ENCODE assay signal across 19 mouse cellular contexts in the genomic region with DNA sequence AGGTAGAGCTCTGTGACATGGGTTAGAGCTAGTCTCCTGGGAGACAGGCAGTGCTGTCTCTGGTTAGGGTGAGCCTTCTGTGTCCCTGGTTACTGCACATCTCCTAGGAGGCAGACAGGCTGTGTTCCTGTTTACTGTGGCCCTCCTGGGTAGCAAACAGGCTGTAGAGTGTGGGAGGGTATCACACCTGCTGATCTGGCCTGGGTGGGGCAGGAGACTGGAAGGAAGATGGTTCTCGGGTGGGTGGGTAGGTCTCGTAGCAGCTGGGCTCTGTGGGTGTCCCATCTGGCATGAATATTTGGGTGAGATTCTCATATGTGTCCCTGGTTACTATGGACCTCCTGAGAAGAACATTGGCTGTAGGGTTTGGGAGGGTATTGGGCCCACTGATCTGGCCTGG.
DNase-seq lines count a peak whose midpoint lies in the region; TF ChIP-seq lines count a peak whose summit lies in the region.
"Had no signal": no experiment of that assay in that cellular context is flagged by ENCODE, and none has a peak within 500 bp of the region (broad histone marks: within the 10 kb centered on the region; RNA-seq: fewer than 3 reads in every experiment).

No protein-coding gene starts in this region.

- no peak overlapping the region for H3K4me3 ChIP-seq in cerebellum, adult 2 months (replicated peaks; ENCODE audit: insufficient read depth, low read depth, low read length)
- H3K4me3 ChIP-seq: embryonic facial prominence, embryonic 13.5 days; forebrain, embryonic 12.5 days; heart, embryonic 15.5 days; hindbrain, embryonic 10.5 days; hindbrain, embryonic 15.5 days had no signal

- H3K27me3 ChIP-seq in cerebellum, adult 2 months (ENCODE audit: control insufficient read depth, insufficient read depth, low read length), result no peaks in the 10 kb centered on the region
- H3K27me3 ChIP-seq: embryonic facial prominence, embryonic 13.5 days; forebrain, embryonic 12.5 days; heart, embryonic 15.5 days; hindbrain, embryonic 15.5 days had no signal

- DNase-seq in cerebellum, adult 2 months, result peak; percentile 39 to 43
- no peak for DNase-seq in cerebellum, adult 8-10 months
- peak; percentile 28 for DNase-seq in layer of hippocampus, adult 11-12 months (ENCODE audit: low spot score)
- no peak for DNase-seq in layer of hippocampus, postnatal 10 days (ENCODE audit: low spot score in 2 of 2)
- peak; percentile 18 to 30 for DNase-seq in layer of hippocampus, adult 8-10 months (ENCODE audit: low spot score in 2 of 2)
- no peak for DNase-seq in spleen, postnatal 36 days (ENCODE audit: low spot score in 2 of 2)
- no peak for DNase-seq in adipocyte (ENCODE audit: low spot score)
- DNase-seq: adrenal gland, adult 8-10 months; adrenal gland, postnatal 36 days; cerebellum, postnatal 10 days; gastrocnemius, postnatal 25 days; heart, adult 18-20 months; heart, postnatal 14 days; kidney, adult 2 months had no signal

- TF ChIP-seq POLR2A in cerebellum, adult 2 months (IDR thresholded peaks at IDR 0.05; ENCODE audit: borderline replicate concordance, insufficient read depth, low read length), result no peak

- 8% methylated on average over 2 of the region's 2 CpGs for WGBS in cerebellum, adult 2 months

- H3K27ac ChIP-seq in cerebellum, adult 2 months (ENCODE audit: insufficient read depth, low read length), result peak overlapping the region; percentile 66
- H3K27ac ChIP-seq: embryonic facial prominence, embryonic 13.5 days; forebrain, embryonic 12.5 days; heart, embryonic 15.5 days; hindbrain, embryonic 10.5 days; hindbrain, embryonic 15.5 days had no signal

- H3K4me1 ChIP-seq in cerebellum, adult 2 months (ENCODE audit: control insufficient read depth, insufficient read depth, low read length), result peaks cover 13% of the 10 kb centered on the region
- H3K4me1 ChIP-seq: embryonic facial prominence, embryonic 13.5 days; forebrain, embryonic 12.5 days; heart, embryonic 15.5 days; hindbrain, embryonic 10.5 days; hindbrain, embryonic 15.5 days had no signal

- no peak for TF ChIP-seq CTCF in cerebellum, adult 2 months (IDR thresholded peaks at IDR 0.05; ENCODE audit: borderline replicate concordance, insufficient read depth, low read depth, low read length)

Comparison
In these comparisons a context has a peak if more than half of its experiments do, and no peak if none do; other contexts are left out.
1. DNase-seq: peak in cerebellum, adult 2 months (2 of 2), layer of hippocampus, adult 11-12 months (single experiment) and layer of hippocampus, adult 8-10 months (2 of 2); none in cerebellum, adult 8-10 months (single experiment), layer of hippocampus, postnatal 10 days (0 of 2), spleen, postnatal 36 days (0 of 2) and adipocyte (single experiment).